Mouse (Mus musculus): ENCODE data around the gene Arid1b.

DNA sequence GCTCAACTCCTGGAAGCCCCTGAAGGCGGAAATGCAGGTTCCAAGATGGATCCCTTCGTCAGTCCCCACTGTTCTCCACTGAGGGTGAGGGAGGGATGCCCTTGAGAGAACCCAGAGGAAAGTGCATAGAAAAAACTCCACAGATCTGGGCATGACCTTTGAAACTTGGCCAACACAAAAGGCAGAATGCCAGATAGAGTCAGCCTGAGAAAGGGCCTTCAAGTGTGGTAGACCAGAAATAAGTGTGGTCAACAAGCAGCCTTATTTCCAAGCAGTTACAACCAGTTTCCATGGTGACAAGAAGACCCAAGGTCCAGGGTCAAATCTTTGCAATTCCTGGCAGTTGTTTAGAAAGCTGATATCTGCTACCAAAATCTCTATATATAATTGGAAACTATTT lies 366.6 kb downstream of the Arid1b start:
- TF ChIP-seq TAL1 (IDR thresholded peaks at IDR 0.05; ENCODE audit: low read length) (no peak), GATA1 (IDR thresholded peaks at IDR 0.05; ENCODE audit: low read length) (no peak)
